Mouse (Mus musculus) testis, postnatal 14 days (tissue): Measurements from ENCODE around the gene Cuedc1.

ENCODE experiments used
- DNase-seq: peaks from one replicate; pipeline ENCODE4 v3.0.0; 2021; ENCODE audit warnings: low spot score

Cuedc1 gene

DNA sequence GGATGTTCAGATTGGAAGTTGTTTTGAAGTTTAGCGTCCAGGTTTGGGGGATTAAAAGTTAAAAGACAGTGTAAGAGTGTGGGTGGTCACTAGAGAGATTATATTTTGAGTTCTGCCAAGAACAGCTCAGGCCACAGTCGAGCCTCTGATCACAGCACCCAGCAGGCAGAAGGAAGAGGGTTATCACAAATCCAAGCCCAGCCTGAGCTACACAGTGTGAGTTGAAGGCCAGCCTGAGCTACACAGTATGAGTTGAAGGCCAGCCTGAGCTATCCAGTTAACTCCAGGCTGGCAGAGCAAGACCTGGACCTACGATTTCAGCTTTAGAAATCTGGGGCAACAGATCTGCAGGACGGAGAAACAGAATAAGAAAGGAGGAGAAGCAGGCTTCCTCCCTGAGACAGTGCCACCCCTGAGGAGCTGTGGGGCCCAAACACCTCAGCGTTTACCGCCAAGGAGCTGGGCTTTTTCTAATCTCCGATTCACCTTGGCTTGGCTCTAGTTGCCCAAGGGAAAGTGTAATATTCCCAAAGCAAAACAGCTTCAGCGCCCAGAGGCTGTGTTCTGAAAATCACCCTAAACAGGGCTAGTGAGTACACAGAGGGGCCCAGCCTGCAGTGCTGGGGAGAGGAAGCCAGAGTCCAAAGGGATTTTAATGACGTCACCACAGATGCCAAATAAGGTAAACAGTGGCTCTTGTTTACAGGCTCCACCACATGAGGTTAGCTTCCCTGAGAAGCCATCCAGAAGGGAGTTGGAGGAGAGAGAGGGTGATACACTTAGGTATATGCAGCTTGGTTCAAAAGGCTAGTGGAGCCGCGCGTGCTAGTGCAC, 143.8 kb downstream of the Cuedc1 start:
- DNase-seq: no peak
